Mouse (Mus musculus) thymus, postnatal 4 days (tissue): ENCODE measurements around the gene Snx21.

Experiments used
- DNase-seq: peaks from one replicate; pipeline ENCODE4 v3.0.0; 2021

The Snx21 gene

GRCm38 (mm10) chr2:164785481-164786387, at the start of gene Snx21:
Gene Snx21 (plus strand): TSS chr2:164785823.
- peak; percentile 78 for DNase-seq

GRCm38 (mm10) chr2:164737377-164738090, 48.1 kb upstream of the Snx21 start:
- DNase-seq: no peak

- DNase-seq: no peak
Measured at GRCm38 (mm10) chr2:164739876-164740275, 45.7 kb upstream of the Snx21 start.

- no peak for DNase-seq
Measured at GRCm38 (mm10) chr2:164744987-164745386, 40.6 kb upstream of the Snx21 start.

- DNase-seq: peak; percentile 98
Measured at GRCm38 (mm10) chr2:164745843-164746479, 39.7 kb upstream of the Snx21 start, which contains the start of the genes Wfdc3 and Dnttip1. Gene Wfdc3 (minus strand): TSS chr2:164745931. Gene Dnttip1 (plus strand): TSS chr2:164745983.

- DNase-seq: no peak
Measured at GRCm38 (mm10) chr2:164746693-164747092, 38.9 kb upstream of the Snx21 start.

GRCm38 (mm10) chr2:164748191-164748590, 37.4 kb upstream of the Snx21 start:
- no peak for DNase-seq

GRCm38 (mm10) chr2:164748991-164749390, 36.6 kb upstream of the Snx21 start:
- no peak for DNase-seq

GRCm38 (mm10) chr2:164752454-164752853, 33.2 kb upstream of the Snx21 start:
- no peak for DNase-seq

- DNase-seq: no peak
Measured at GRCm38 (mm10) chr2:164754105-164754504, 31.5 kb upstream of the Snx21 start.

GRCm38 (mm10) chr2:164754800-164755199, 30.8 kb upstream of the Snx21 start:
- no peak for DNase-seq

- no peak for DNase-seq
Measured at GRCm38 (mm10) chr2:164757841-164758240, 27.8 kb upstream of the Snx21 start.

- no peak for DNase-seq
Measured at GRCm38 (mm10) chr2:164758692-164759091, 26.9 kb upstream of the Snx21 start.

GRCm38 (mm10) chr2:164760059-164760833, 25.4 kb upstream of the Snx21 start:
- no peak for DNase-seq

GRCm38 (mm10) chr2:164761502-164761901, 24.1 kb upstream of the Snx21 start:
- no peak for DNase-seq

- DNase-seq: no peak
Measured at GRCm38 (mm10) chr2:164761971-164762370, 23.7 kb upstream of the Snx21 start.

- no peak for DNase-seq
Measured at GRCm38 (mm10) chr2:164762593-164762992, 23.0 kb upstream of the Snx21 start.

- no peak for DNase-seq
Measured at GRCm38 (mm10) chr2:164765841-164766240, 19.8 kb upstream of the Snx21 start.

GRCm38 (mm10) chr2:164767812-164768540, 17.6 kb upstream of the Snx21 start:
- DNase-seq: no peak

GRCm38 (mm10) chr2:164769258-164770037, 16.2 kb upstream of the Snx21 start, which contains the start of gene Ube2c:
Gene Ube2c (plus strand): TSS chr2:164769898.
- DNase-seq: peak; percentile 94

- no peak for DNase-seq
Measured at GRCm38 (mm10) chr2:164770279-164770678, 15.3 kb upstream of the Snx21 start.
